Mouse (Mus musculus) embryonic fibroblast, embryonic 13.5 days (primary cell): ENCODE results near the gene Pdzrn4. TPM values are rescaled to one million over a fixed set of nuclear protein-coding genes. Genes with fewer than 3 reads are reported as not detected.

Experiments
- H3K27ac ChIP-seq: 2 replicates; pipeline ENCODE4 v1.5.1; 2012; ENCODE audit warnings: low read length, control low read depth, inconsistent platforms; ENCODE audit not compliant: insufficient read depth
- H3K4me1 ChIP-seq: 2 replicates; pipeline ENCODE4 v1.6.1; 2011; ENCODE audit warnings: low read length; ENCODE audit not compliant: control insufficient read depth, insufficient read depth
- H3K4me3 ChIP-seq: 2 replicates; pipeline ENCODE4 v1.5.1; 2011; ENCODE audit warnings: mild to moderate bottlenecking, control low read depth, low read length; ENCODE audit not compliant: insufficient read depth
- CTCF ChIP-seq: IDR thresholded peaks from 2 replicates; pipeline ENCODE4 v1.5.1; 2011; ENCODE audit warnings: mild to moderate bottlenecking, control low read depth, low read length, moderate library complexity, borderline replicate concordance; ENCODE audit not compliant: insufficient read depth
- POLR2A ChIP-seq: IDR thresholded peaks from 2 replicates; pipeline ENCODE4 v1.6.1; 2011; ENCODE audit warnings: low read depth, mild to moderate bottlenecking, control low read depth, low read length, moderate library complexity
- polyA plus RNA-seq: library from polyadenylated mRNA; stranded (reverse); fragments of >200 nt; gene quantifications from 2 replicates; pipeline ENCODE4 v1.2.4, GENCODE M21; 2011; ENCODE audit warnings: low read depth; ENCODE audit not compliant: missing spikeins, insufficient read length

Gene Pdzrn4
- polyA plus RNA-seq, 1 experiment, result 0.76 TPM

- Histone ChIP-seq H3K4me3 (no peak overlapping the region), H3K27ac (no peak overlapping the region), H3K4me1 (no peaks in the 10 kb centered on the region)
- TF ChIP-seq CTCF (no peak), POLR2A (no peak)
These were observed 360.6 kb downstream of the Pdzrn4 start for GRCm38 (mm10) chr15:92757085-92757903.

GRCm38 (mm10) chr15:92759001-92759400, 362.3 kb downstream of the Pdzrn4 start:
- no peak for TF ChIP-seq CTCF
- TF ChIP-seq POLR2A, result no peak
- H3K4me1 ChIP-seq, result no peaks in the 10 kb centered on the region
- no peak overlapping the region for H3K27ac ChIP-seq
- no peak overlapping the region for H3K4me3 ChIP-seq

- Histone ChIP-seq H3K4me3 (no peak overlapping the region), H3K4me1 (no peaks in the 10 kb centered on the region), H3K27ac (no peak overlapping the region)
- TF ChIP-seq CTCF, result no peak
- no peak for TF ChIP-seq POLR2A
These were observed 366.6 kb downstream of the Pdzrn4 start for GRCm38 (mm10) chr15:92763303-92763702.

- Histone ChIP-seq H3K4me1 (no peaks in the 10 kb centered on the region), H3K27ac (no peak overlapping the region), H3K4me3 (no peak overlapping the region)
- no peak for TF ChIP-seq CTCF
- no peak for TF ChIP-seq POLR2A
These were observed 372.9 kb downstream of the Pdzrn4 start for GRCm38 (mm10) chr15:92769535-92769934.

- TF ChIP-seq CTCF (no peak), POLR2A (no peak)
- Histone ChIP-seq H3K4me1 (no peaks in the 10 kb centered on the region), H3K4me3 (no peak overlapping the region), H3K27ac (no peak overlapping the region)
These were observed 391.4 kb downstream of the Pdzrn4 start for GRCm38 (mm10) chr15:92788036-92788435.

- no peak for TF ChIP-seq POLR2A
- no peak for TF ChIP-seq CTCF
- Histone ChIP-seq H3K4me3 (no peak overlapping the region), H3K4me1 (no peaks in the 10 kb centered on the region), H3K27ac (no peak overlapping the region)
These were observed 397.6 kb downstream of the Pdzrn4 start for GRCm38 (mm10) chr15:92794275-92794674.

- Histone ChIP-seq H3K27ac (no peak overlapping the region), H3K4me1 (no peaks in the 10 kb centered on the region), H3K4me3 (no peak overlapping the region)
- TF ChIP-seq POLR2A, result no peak
- no peak for TF ChIP-seq CTCF
These were observed 409.3 kb downstream of the Pdzrn4 start for GRCm38 (mm10) chr15:92805934-92806333.

- no peak for TF ChIP-seq CTCF
- no peaks in the 10 kb centered on the region for H3K4me1 ChIP-seq
- no peak overlapping the region for H3K27ac ChIP-seq
- no peak overlapping the region for H3K4me3 ChIP-seq
These were observed 409.7 kb downstream of the Pdzrn4 start for GRCm38 (mm10) chr15:92806352-92806751.
